In genomic region chr16:22883441-22883840, GRCm38 (mm10) we compare ENCODE assay signal across 27 mouse cellular contexts. TPM values are rescaled to one million over a fixed set of nuclear protein-coding genes. Genes with fewer than 3 reads are reported as not detected.
DNase-seq lines count a peak whose midpoint lies in the region; ATAC-seq lines count a peak whose summit lies in the region.
"Had no signal": no experiment of that assay in that cellular context is flagged by ENCODE, and none has a peak within 500 bp of the region (broad histone marks: within the 10 kb centered on the region; RNA-seq: fewer than 3 reads in every experiment).

No protein-coding gene starts in this region.

- peak; percentile 32 for DNase-seq in spleen, postnatal 36 days (ENCODE audit: low spot score in 2 of 2)
- DNase-seq in spleen, postnatal 4 days (ENCODE audit: low spot score in 2 of 2), result no peak
- peak; percentile 23 for DNase-seq in CD4-positive, CD25-positive, alpha-beta regulatory T cell, adult 2 months (ENCODE audit: low read depth, low spot score)
- no peak for DNase-seq in embryo, embryonic 10.5 days (ENCODE audit: low spot score)
- no peak for DNase-seq in gastrocnemius, postnatal 4 days (ENCODE audit: low spot score in 2 of 2)
- no peak for DNase-seq in kidney, postnatal 25 days
- DNase-seq: adrenal gland, adult 2 months; adrenal gland, postnatal 25 days; cerebellum, adult 18-20 months; cerebellum, adult 9-11 months; cerebellum, postnatal 36 days; gastrocnemius, postnatal 36 days; heart, adult 18-20 months; heart, postnatal 10 days; heart, postnatal 4 days had no signal

- peak; percentile 54 for ATAC-seq in activated CD4-positive, CD25-positive, alpha-beta regulatory T cell, adult 4 months
- ATAC-seq: forebrain, embryonic 15.5 days; hindbrain, embryonic 16.5 days; intestine, embryonic 15.5 days; Patski had no signal

RNA-seq across cellular contexts. Expression of gene Ahsg, which starts 7.6 kb away (rescaled TPM):
- polyA plus RNA-seq in activated CD4-positive, CD25-positive, alpha-beta regulatory T cell, adult 4 months (2017; shearing (Covaris generic)), result not detected
- total RNA-seq in gastrocnemius, postnatal 4 days (2021), result 10 to 100 TPM in 1 of 2 experiments, 1 to 10 TPM in 1; 5.0 to 62.3 TPM
- polyA plus RNA-seq: C2C12; embryonic facial prominence, embryonic 10.5 days; embryonic facial prominence, embryonic 14.5 days; forebrain, embryonic 10.5 days; forebrain, embryonic 15.5 days; hindbrain, embryonic 12.5 days; hindbrain, embryonic 16.5 days; Patski had no signal

RNA-seq across cellular contexts. Expression of gene Dnajb11, which starts 25.8 kb away (rescaled TPM):
- polyA plus RNA-seq in activated CD4-positive, CD25-positive, alpha-beta regulatory T cell, adult 4 months (2017; shearing (Covaris generic)), result 10 to 100 TPM; 52.9 to 66.2 TPM
- total RNA-seq in gastrocnemius, postnatal 4 days (2021), result 10 to 100 TPM; 46.7 to 48.1 TPM

RNA-seq across cellular contexts. Expression of gene Tbccd1, which starts 26.0 kb away (rescaled TPM):
- 10 to 100 TPM; 16.5 to 18.6 TPM for polyA plus RNA-seq in activated CD4-positive, CD25-positive, alpha-beta regulatory T cell, adult 4 months (2017; shearing (Covaris generic))
- total RNA-seq in gastrocnemius, postnatal 4 days (2021), result 10 to 100 TPM; 10.7 to 11.4 TPM

RNA-seq across cellular contexts. Expression of gene Fetub, which starts 34.7 kb away (rescaled TPM):
- not detected for polyA plus RNA-seq in activated CD4-positive, CD25-positive, alpha-beta regulatory T cell, adult 4 months (2017; shearing (Covaris generic))
- 1 to 10 TPM in 1 of 2 experiments, under 1 TPM in 1; 0.20 to 2.5 TPM for total RNA-seq in gastrocnemius, postnatal 4 days (2021)
- total RNA-seq: heart, postnatal 10 days; heart, postnatal 4 days had no signal
- polyA plus RNA-seq: embryonic facial prominence, embryonic 10.5 days; forebrain, embryonic 10.5 days; forebrain, embryonic 15.5 days; heart, embryonic 10.5 days; heart, embryonic 14.5 days; hindbrain, embryonic 12.5 days; hindbrain, embryonic 16.5 days had no signal

Comparison
In these comparisons a context has a peak if more than half of its experiments do, and no peak if none do; other contexts are left out.
1. DNase-seq: peak in spleen, postnatal 36 days (2 of 2) and CD4-positive, CD25-positive, alpha-beta regulatory T cell, adult 2 months (single experiment); none in spleen, postnatal 4 days (0 of 2), embryo, embryonic 10.5 days (single experiment), gastrocnemius, postnatal 4 days (0 of 2) and kidney, postnatal 25 days (0 of 2).